Mouse (Mus musculus) left cerebral cortex, adult 2 months (tissue): ENCODE measurements at regions not wholly inside any gene's neighbourhood (a gene's known extent, or its start where the extent isn't known, plus 50 kb on each side); places are given as distances from the start of the nearest gene placed in this dataset.

Source experiments
- DNase-seq, 2 experiments: peaks; one replicate each; pipeline ENCODE4 v3.0.0; 2021 to 2022; ENCODE audit warnings: low spot score in 2 of 2, mixed read lengths in 1 of 2; ENCODE audit errors: extremely low spot score in 1 of 2
- H3K27ac ChIP-seq: fragments of 200-600 bp; 2 replicates; pipeline ENCODE4 v1.8.1; 2022
- H3K4me3 ChIP-seq: fragments of 200-600 bp; 2 replicates; pipeline ENCODE4 v1.8.1; 2022
- CTCF ChIP-seq: fragments of 200-600 bp; IDR thresholded peaks from 2 replicates; pipeline ENCODE4 v1.8.1; 2022; ENCODE audit warnings: antibody characterized with exemption, mild to moderate bottlenecking, moderate library complexity
- intact Hi-C: fragments of 180-260 bp; cut with DNase I; formaldehyde crosslinking; loops from one replicate; pipeline ENCODE4 v1.15.1; 2025

GRCm38 (mm10) chr3:34769818-34770217, 119.6 kb downstream of the Sox2 start:
- DNase-seq, result no peak
- TF ChIP-seq CTCF, result no peak
- Histone ChIP-seq H3K4me3 (no peak overlapping the region), H3K27ac (no peak overlapping the region)
- intact Hi-C loops, result no loop called here

- TF ChIP-seq CTCF, result no peak
- Histone ChIP-seq H3K4me3 (no peak overlapping the region), H3K27ac (no peak overlapping the region)
- intact Hi-C loops, result no loop called here
- no peak for DNase-seq
Observed at GRCm38 (mm10) chr3:34770271-34770670, 120.1 kb downstream of the Sox2 start.

GRCm38 (mm10) chr3:34772035-34772434, 121.8 kb downstream of the Sox2 start:
- no peak for TF ChIP-seq CTCF
- no peak for DNase-seq
- Histone ChIP-seq H3K4me3 (no peak overlapping the region), H3K27ac (no peak overlapping the region)
- intact Hi-C loops, result no loop called here

GRCm38 (mm10) chr3:34773678-34774425, 123.6 kb downstream of the Sox2 start:
- TF ChIP-seq CTCF, result no peak
- H3K4me3 ChIP-seq, result no peak overlapping the region
- peak in 1 of 2 experiments; percentile 24 for DNase-seq
- H3K27ac ChIP-seq, result no peak overlapping the region
- intact Hi-C loops, result no loop called here

GRCm38 (mm10) chr3:34781770-34782169, 131.6 kb downstream of the Sox2 start:
- Histone ChIP-seq H3K4me3 (no peak overlapping the region), H3K27ac (no peak overlapping the region)
- no peak for TF ChIP-seq CTCF
- intact Hi-C loops, result no loop called here
- DNase-seq, result no peak

- H3K4me3 ChIP-seq, result no peak overlapping the region
- intact Hi-C loops, result no loop called here
- no peak overlapping the region for H3K27ac ChIP-seq
- no peak for DNase-seq
- no peak for TF ChIP-seq CTCF
Observed at GRCm38 (mm10) chr3:34783398-34783797, 133.2 kb downstream of the Sox2 start.

GRCm38 (mm10) chr3:34787211-34787610, 137.0 kb downstream of the Sox2 start:
- TF ChIP-seq CTCF, result no peak
- no peak for DNase-seq
- intact Hi-C loops, result no loop called here
- Histone ChIP-seq H3K4me3 (no peak overlapping the region), H3K27ac (no peak overlapping the region)

GRCm38 (mm10) chr3:34795103-34795983, 145.1 kb downstream of the Sox2 start:
- intact Hi-C loops, result no loop called here
- Histone ChIP-seq H3K4me3 (peak overlapping the region; percentile 24), H3K27ac (no peak overlapping the region)
- no peak for DNase-seq
- TF ChIP-seq CTCF, result no peak

GRCm38 (mm10) chr3:34795984-34796266, 145.7 kb downstream of the Sox2 start:
- DNase-seq, result no peak
- intact Hi-C loops, result no loop called here
- no peak for TF ChIP-seq CTCF
- peak overlapping the region; percentile 24 for H3K4me3 ChIP-seq
- no peak overlapping the region for H3K27ac ChIP-seq

- intact Hi-C loops, result no loop called here
- Histone ChIP-seq H3K4me3 (no peak overlapping the region), H3K27ac (no peak overlapping the region)
- no peak for DNase-seq
- TF ChIP-seq CTCF, result no peak
Observed at GRCm38 (mm10) chr3:34808833-34809232, 158.6 kb downstream of the Sox2 start.

- no peak for TF ChIP-seq CTCF
Observed at GRCm38 (mm10) chr3:34811753-34812152, 161.5 kb downstream of the Sox2 start.

GRCm38 (mm10) chr3:34813046-34813625, 162.9 kb downstream of the Sox2 start:
- DNase-seq, result no peak
- H3K4me3 ChIP-seq, result no peak overlapping the region
- H3K27ac ChIP-seq, result no peak overlapping the region
- TF ChIP-seq CTCF, result no peak
- intact Hi-C loops, result no loop called here

More at GRCm38 (mm10) chr3:34811753-34812152, 161.5 kb downstream of the Sox2 start:
- H3K27ac ChIP-seq, result no peak overlapping the region
- no peak overlapping the region for H3K4me3 ChIP-seq
- DNase-seq, result no peak
- intact Hi-C loops, result no loop called here
